Mouse (Mus musculus) heart, adult 8-10 months (tissue): Measurements from ENCODE around the gene Phactr3. TPM values are rescaled to one million over a fixed set of nuclear protein-coding genes. Genes with fewer than 3 reads are reported as not detected.

ENCODE experiments used
- DNase-seq: peaks from one replicate; pipeline ENCODE4 v3.0.0; 2022; ENCODE audit warnings: low spot score
- total RNA-seq, 4 experiments: library from RNA; stranded (reverse); gene quantifications; 2 replicates each; pipeline ENCODE4 v1.2.4; 2022

The Phactr3 gene
- total RNA-seq, 4 experiments from 2014 or later = 0.63 to 3.0 (median 1.4) TPM

DNA sequence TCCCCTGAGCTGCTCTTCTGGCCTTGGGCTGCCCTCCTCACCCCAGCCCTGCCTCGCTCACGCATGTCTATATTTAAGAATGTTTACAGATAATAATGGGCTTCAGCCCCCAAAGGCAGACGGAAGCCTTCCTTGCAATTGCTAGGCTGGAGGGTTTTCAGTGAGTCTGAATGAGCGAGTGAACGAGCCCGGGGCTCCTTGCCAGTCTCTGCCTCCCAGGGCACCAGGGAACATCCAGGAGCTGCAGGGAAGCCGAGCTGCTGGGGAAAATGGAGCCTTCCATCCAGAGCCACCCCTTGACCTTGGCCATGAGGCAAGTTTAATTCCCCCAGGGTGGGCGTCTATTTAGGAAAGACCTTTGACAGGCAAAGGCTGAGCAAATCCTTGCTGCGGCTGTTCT, 74.1 kb downstream of the Phactr3 start:
- no peak for DNase-seq

DNA sequence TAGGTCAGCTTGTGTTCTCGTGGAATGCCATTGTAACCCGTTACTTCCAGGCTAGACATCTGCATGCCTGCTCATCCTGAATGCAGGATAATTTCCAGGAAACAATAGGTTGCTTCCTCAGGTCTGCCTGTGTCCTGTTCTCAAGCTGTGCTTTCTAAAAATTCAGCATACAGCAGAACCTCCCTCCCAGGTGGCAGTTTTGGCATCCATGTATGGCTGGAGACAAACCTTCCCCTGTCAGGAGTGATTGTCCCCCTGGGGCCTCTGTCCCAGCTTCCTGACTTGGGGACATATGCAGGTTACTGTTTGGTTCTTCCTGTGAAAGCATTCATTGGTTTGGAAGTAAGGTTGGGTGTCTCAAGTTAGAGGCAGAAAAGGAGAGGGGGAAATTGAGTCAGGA, 74.7 kb downstream of the Phactr3 start:
- DNase-seq = no peak

- peak; percentile 31 for DNase-seq
Measured at GRCm38 (mm10) chr2:178194908-178195307, 76.1 kb downstream of the Phactr3 start.

- no peak for DNase-seq
Measured at GRCm38 (mm10) chr2:178196038-178196437, 77.3 kb downstream of the Phactr3 start.

DNA sequence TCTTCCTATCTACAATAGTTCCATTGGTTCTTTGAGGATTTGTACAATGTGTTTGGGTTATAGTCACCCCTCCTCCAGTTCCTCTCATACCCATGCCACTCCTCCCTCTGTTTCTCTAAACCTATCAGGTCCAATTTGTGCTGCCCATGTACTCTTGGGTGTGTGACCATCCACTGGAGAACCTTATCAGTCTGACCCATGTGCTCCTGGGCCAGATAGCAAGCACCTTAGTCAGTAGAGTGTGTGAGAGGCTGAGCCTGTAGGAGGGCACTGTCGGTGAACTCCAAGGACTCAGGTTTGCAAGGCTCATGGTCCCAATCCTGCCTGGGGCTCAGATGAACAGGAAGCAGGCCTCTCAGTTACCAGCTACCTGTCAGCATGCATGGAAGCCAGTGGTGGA, 78.8 kb downstream of the Phactr3 start:
- DNase-seq = no peak

GRCm38 (mm10) chr2:178204455-178204854, 85.7 kb downstream of the Phactr3 start:
- no peak for DNase-seq

- peak; percentile 63 for DNase-seq
Measured at GRCm38 (mm10) chr2:178208186-178208600, 89.4 kb downstream of the Phactr3 start.

DNA sequence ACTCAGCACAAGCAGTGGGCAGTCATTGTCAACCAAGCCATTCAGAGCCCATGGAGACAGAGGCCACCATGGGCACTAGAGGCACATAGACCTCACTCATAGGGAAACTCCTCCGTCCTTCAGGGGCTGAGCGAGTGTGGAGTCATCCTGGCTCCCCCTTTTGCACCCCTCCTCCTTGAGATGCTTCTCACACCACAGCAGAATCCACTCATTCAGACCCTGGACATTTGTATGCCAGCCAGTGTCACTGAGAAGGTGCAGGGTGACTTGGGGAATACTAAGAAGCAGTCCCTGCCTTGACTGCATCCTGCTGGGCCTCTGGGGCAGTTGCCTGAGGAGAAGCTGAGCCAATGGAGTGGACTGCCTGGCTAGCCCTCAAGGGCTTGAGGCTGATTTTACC, 95.1 kb downstream of the Phactr3 start:
- DNase-seq = no peak

DNA sequence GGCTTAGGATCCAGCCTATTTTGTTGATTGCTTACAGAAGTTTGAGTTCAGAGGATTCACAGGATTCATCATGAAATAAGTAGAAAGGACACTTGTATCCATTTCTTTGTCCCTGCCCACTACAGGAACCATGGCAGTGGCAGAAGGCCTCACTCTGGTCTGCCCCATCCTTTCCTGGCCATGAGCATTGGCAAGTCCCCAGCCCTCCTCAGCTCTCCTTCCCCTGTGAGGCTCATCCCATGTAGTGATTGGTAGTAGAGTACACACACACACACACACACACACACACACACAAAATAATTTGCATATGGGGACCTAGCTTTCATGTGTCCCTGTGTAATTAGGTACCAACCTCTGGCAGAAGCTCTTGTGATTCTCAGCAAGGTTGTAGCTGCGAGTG, 95.8 kb downstream of the Phactr3 start:
- DNase-seq = no peak

DNA sequence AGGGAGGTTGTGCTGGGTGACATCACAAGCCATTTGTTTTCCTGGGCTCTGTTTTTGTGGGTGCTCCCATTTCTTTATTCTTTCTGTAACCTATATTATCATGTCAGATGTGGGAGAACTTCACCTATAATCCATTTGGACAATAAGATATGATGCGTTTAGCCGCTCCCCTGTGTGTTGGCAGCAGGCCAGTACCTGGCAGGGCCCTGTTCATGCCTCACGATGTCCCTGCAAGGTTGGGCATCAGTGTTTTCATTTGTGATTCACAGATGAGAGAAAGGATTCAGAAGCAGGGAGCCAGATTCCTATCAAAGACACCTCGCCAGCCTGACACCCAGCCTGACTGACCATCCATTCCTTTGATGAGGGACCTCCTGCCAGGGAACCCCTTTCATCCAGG, 99.7 kb downstream of the Phactr3 start:
- no peak for DNase-seq

- no peak for DNase-seq
Measured at GRCm38 (mm10) chr2:178219454-178220147, 100.8 kb downstream of the Phactr3 start.

DNA sequence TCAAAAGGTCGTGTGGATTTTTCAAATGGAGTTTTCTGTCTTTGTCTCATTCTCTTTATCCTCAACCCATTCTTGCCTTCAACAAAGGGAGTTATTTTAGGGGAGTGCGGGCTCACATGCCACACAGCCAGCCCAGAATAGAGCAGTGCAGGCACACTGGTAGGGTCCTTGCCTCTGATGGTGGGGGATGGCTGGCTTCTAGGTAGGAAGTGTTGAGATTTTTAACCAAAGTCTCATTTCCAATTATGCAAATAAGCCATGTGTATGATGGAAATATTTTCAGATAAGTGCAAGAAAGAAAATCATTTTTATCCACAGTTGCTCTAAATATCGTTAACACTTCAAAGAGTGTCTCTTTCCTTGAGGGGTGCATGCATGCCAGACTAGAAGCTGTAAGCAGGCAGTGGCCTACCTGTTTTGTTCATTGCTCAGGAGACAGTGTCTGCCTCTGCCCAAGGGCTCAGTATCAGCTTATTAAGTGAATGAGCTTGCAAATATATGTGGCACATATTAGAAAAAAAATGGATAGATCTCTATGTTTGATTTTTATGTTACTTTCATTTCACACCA, 101.5 kb downstream of the Phactr3 start:
- DNase-seq = no peak

GRCm38 (mm10) chr2:178221003-178221402, 102.2 kb downstream of the Phactr3 start:
- no peak for DNase-seq

GRCm38 (mm10) chr2:178229231-178229630, 110.5 kb downstream of the Phactr3 start:
- DNase-seq = no peak

DNA sequence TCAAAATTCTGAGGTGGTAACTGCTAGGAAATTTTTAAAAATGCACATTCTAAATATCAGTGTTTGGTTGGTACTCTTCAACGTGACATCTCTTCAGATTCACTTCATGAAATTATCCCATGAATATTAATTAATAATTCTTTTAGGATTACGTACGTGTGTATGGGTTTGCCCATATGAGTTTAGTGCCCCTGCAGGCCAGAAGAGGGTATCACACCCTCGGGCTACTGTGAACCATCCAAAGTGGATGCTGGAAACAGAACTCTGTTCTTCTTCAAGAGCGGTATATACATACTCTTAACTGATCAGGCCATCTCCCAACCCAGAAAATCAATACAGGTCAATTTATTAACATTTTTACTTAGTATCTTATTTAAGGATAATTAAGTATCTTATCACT, 114.7 kb downstream of the Phactr3 start:
- DNase-seq = no peak

GRCm38 (mm10) chr2:178237056-178237455, 118.3 kb downstream of the Phactr3 start:
- no peak for DNase-seq

DNA sequence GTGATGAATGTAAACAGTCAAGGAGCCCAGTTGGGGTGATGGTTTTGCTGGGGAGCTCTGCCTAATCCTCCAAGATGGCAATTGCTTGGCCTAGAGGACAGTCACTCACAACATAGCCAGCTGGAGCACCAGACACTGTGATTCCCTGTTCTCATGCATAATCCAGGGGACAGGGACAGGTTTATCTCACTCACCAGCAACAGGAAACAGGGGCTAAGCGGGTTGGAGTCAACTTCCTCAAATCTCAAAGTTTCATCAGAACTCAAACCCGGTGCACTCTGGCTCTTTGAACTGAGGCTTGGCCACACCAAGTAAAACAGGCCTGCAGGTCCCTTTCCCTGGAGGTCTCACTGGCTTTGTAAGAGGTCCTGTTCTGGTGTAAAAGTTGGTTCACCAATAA, 119.7 kb downstream of the Phactr3 start:
- DNase-seq = no peak

- DNase-seq = no peak
Measured at GRCm38 (mm10) chr2:178240886-178241285, 122.1 kb downstream of the Phactr3 start.

GRCm38 (mm10) chr2:178241374-178241773, 122.6 kb downstream of the Phactr3 start:
- DNase-seq = no peak

GRCm38 (mm10) chr2:178242996-178243395, 124.2 kb downstream of the Phactr3 start:
- DNase-seq = no peak

DNA sequence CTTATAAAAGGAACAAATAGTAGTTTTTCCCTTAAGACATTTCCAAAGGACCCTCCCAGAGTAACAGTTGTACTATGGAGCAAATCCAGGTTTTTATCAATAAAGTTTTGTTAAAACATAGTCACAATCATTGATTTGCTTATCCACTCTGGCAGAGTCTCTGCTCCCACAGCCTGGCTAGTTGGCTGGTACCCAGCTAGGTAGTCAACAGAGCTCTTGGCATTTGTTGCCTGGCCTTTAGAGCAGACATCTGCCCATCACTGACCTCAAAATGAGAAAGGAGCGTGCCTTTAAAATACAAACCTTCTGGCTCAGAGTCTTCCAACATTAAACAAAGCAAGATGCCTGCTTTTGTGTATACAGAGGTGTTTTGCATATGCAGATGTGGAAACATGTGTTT, 126.1 kb downstream of the Phactr3 start:
- DNase-seq = no peak

GRCm38 (mm10) chr2:178245841-178246240, 127.1 kb downstream of the Phactr3 start:
- no peak for DNase-seq

DNA sequence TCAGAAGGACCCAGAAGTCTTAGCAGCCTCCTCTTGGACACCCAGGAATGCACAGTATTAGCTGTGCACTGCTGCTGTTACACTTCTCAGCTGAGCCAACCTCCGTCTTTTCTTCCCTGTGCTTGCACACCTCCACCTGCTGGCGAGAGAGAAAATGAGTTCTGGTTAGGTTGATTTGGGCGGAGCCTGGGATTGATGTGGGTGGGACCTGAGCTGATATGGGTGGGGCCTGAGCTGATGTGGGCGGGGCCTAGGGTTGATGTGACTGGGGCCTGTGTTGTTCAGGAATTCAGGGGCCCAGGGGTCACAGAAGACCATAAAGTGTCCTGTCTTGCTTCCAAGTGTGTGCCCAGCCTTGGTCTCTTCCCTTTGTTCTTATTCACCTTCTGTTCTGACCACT, 128.0 kb downstream of the Phactr3 start:
- DNase-seq = peak; percentile 14

- no peak for DNase-seq
Measured at GRCm38 (mm10) chr2:178247274-178247673, 128.5 kb downstream of the Phactr3 start.
